Mouse (Mus musculus) heart, embryonic 14.5 days (tissue): ENCODE results near the gene Tshz2. TPM values are rescaled to one million over a fixed set of nuclear protein-coding genes. Genes with fewer than 3 reads are reported as not detected.
"Not testable (repeated sequence)": the region's sequence is repeated elsewhere in the genome, so short reads cannot be mapped to it uniquely, and the experiment has no call there.

ENCODE experiments used
- ATAC-seq: fragments of 200-750 bp; cut with Nextera tagmentation; 2 replicates; pipeline ENCODE4 v1.8.0; 2017; ENCODE audit warnings: low read depth, moderate TSS enrichment; ENCODE audit not compliant: insufficient number of reproducible peaks, insufficient read depth, low FRiP score
- H3K27ac ChIP-seq, 2 experiments: fragments of 200-500 bp in 1 of 2; fragments of 300-500 bp in 1 of 2; sonication (generic) in 1 of 2; replicated peaks in 1 of 2; 2 replicates each; pipeline ENCODE4 v1.5.1; 2012 to 2014; ENCODE audit warnings: low read depth in 2 of 2, low read length in 2 of 2, control low read depth in 1 of 2, mild to moderate bottlenecking in 1 of 2, mixed read lengths in 1 of 2; ENCODE audit not compliant: control insufficient read depth in 1 of 2, insufficient read depth in 1 of 2
- H3K27me3 ChIP-seq: fragments of 300-500 bp; sonication (generic); 2 replicates; pipeline ENCODE4 v1.6.1; 2014; ENCODE audit warnings: mild to moderate bottlenecking, low read length, control low read depth; ENCODE audit not compliant: control insufficient read depth, insufficient read depth
- H3K36me3 ChIP-seq: fragments of 300-500 bp; sonication (generic); 2 replicates; pipeline ENCODE4 v1.6.1; 2014; ENCODE audit warnings: mild to moderate bottlenecking, control low read depth, low read length, mixed read lengths; ENCODE audit not compliant: control insufficient read depth, insufficient read depth
- H3K4me1 ChIP-seq, 2 experiments: fragments of 200-500 bp in 1 of 2; fragments of 300-500 bp in 1 of 2; sonication (generic) in 1 of 2; 2 replicates each; pipeline ENCODE4 v1.6.1; 2012 to 2014; ENCODE audit warnings: low read length in 2 of 2, control low read depth in 1 of 2, mixed read lengths in 1 of 2; ENCODE audit not compliant: control insufficient read depth in 2 of 2, insufficient read depth in 2 of 2
- H3K4me2 ChIP-seq: fragments of 300-500 bp; sonication (generic); 2 replicates; pipeline ENCODE4 v1.6.1; 2014; ENCODE audit warnings: mild to moderate bottlenecking, low read length
- H3K4me3 ChIP-seq, 2 experiments: fragments of 200-500 bp in 1 of 2; fragments of 300-500 bp in 1 of 2; sonication (generic) in 1 of 2; 2 replicates each; pipeline ENCODE4 v1.5.1; 2012 to 2014; ENCODE audit warnings: low read length in 2 of 2, mild to moderate bottlenecking in 2 of 2, control low read depth in 1 of 2, low read depth in 1 of 2, moderate library complexity in 1 of 2; ENCODE audit not compliant: control insufficient read depth in 1 of 2, insufficient read depth in 1 of 2
- H3K9ac ChIP-seq: fragments of 300-500 bp; sonication (generic); 2 replicates; pipeline ENCODE4 v1.6.1; 2014; ENCODE audit warnings: mild to moderate bottlenecking, low read length
- H3K9me3 ChIP-seq: fragments of 300-500 bp; sonication (generic); 2 replicates; pipeline ENCODE4 v1.6.1; 2016; ENCODE audit warnings: low read length, control low read depth; ENCODE audit not compliant: control insufficient read depth
- WGBS: fragments of 180-500 bp; shearing (Covaris S2); extraction: QIAGEN DNeasy Blood & Tissue Kit; methylation state at CpG from one replicate; pipeline ENCODE4 v1.1.7; 2014; 5-methylcytosine and 5-hydroxymethylcytosine counted together
- polyA plus RNA-seq: library from polyadenylated mRNA; unstranded; fragments of >200 nt; fragmentation: Nextera tagmentation; extraction: Ambion mirVana; gene quantifications from 2 replicates; pipeline ENCODE4 v1.2.1, GENCODE M21; 2014

Tshz2 gene
- polyA plus RNA-seq, 1 experiment from 2014 or later = 3.4 TPM

- H3K9ac ChIP-seq = no peak overlapping the region
- 71% methylated on average over 5 of the region's 5 CpGs for WGBS
- no peaks in the 10 kb centered on the region for H3K36me3 ChIP-seq
- no peak overlapping the region for H3K4me2 ChIP-seq
- no peaks in the 10 kb centered on the region for H3K27me3 ChIP-seq
- no peaks in the 10 kb centered on the region for H3K4me1 ChIP-seq
- H3K27ac ChIP-seq = no peak overlapping the region
- H3K9me3 ChIP-seq = no peaks in the 10 kb centered on the region
- no peak for ATAC-seq
- H3K4me3 ChIP-seq = no peak overlapping the region
Measured at GRCm38 (mm10) chr2:169851606-169852005, 218.8 kb downstream of the Tshz2 start.

- 73% methylated on average over 11 of the region's 11 CpGs for WGBS
- H3K27me3 ChIP-seq = no peaks in the 10 kb centered on the region
- no peak for ATAC-seq
- no peaks in the 10 kb centered on the region for H3K9me3 ChIP-seq
- H3K4me1 ChIP-seq = no peaks in the 10 kb centered on the region
- no peaks in the 10 kb centered on the region for H3K36me3 ChIP-seq
- no peak overlapping the region for H3K27ac ChIP-seq
- H3K4me2 ChIP-seq = no peak overlapping the region
- H3K4me3 ChIP-seq = no peak overlapping the region
- H3K9ac ChIP-seq = no peak overlapping the region
Measured at GRCm38 (mm10) chr2:169854491-169854890, 221.7 kb downstream of the Tshz2 start.

- ATAC-seq, H3K36me3 ChIP-seq, H3K4me1 ChIP-seq, H3K4me2 ChIP-seq, H3K9me3 ChIP-seq, H3K27me3 ChIP-seq, H3K9ac ChIP-seq, H3K27ac ChIP-seq, H3K4me3 ChIP-seq: not testable (repeated sequence)
Measured at GRCm38 (mm10) chr2:169857041-169857440, 224.2 kb downstream of the Tshz2 start.

DNA sequence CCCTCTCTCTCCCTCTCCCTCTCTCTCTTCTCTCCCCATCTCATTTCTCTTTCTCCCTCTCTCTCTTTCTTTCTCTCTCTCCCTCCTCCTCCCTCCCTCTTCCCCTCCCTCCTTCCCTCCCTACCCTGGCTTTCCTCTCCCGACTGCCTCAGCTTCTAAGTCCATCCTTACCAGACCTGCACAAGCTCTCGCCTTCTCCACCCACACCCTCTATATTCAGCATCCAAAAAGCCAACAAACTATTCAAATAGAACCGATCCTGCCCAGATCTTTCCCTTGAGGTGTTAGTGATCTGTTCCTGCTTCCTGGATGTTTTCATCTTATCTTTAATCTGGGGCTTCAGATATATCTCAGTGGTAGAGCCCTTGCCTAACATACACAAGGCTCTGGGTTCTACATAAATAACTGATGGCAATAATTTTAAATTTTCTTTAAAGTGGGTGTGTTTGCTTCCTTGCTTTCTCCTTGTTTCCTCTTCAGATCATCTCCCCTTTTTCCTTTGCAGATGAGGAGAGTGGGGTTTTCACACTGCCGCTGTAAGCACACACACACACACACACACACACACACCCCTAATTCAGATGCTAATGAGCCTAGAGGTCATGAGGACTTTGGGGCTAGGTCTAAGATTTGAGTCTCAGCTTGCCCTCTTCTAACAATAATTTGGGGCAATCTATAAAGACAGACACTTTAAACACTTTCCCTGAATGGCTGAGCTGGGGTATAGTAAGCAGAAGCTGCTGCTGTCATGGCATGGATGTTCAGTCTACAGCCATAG is 226.5 kb downstream of the Tshz2 start:
- WGBS = 61% methylated on average over 4 of the region's 4 CpGs
- Histone ChIP-seq H3K9me3 (no peaks in the 10 kb centered on the region), H3K4me1 (peaks cover 3 to 4% of the 10 kb centered on the region in 2 experiments; a peak in 2 of 4 replicates), H3K4me2 (no peak overlapping the region), H3K9ac (no peak overlapping the region), H3K27me3 (no peaks in the 10 kb centered on the region; the same call in 1 of the 2 replicates), H3K27ac (no peak overlapping the region), H3K36me3 (no peaks in the 10 kb centered on the region), H3K4me3 (no peak overlapping the region)
- ATAC-seq = no peak

GRCm38 (mm10) chr2:169860895-169861294 is 228.1 kb downstream of the Tshz2 start:
- Histone ChIP-seq H3K9ac (no peak overlapping the region), H3K4me3 (no peak overlapping the region), H3K4me1 (peaks cover 3 to 4% of the 10 kb centered on the region in 2 experiments; a peak in 2 of 4 replicates), H3K36me3 (no peaks in the 10 kb centered on the region), H3K4me2 (no peak overlapping the region), H3K27ac (no peak overlapping the region), H3K9me3 (no peaks in the 10 kb centered on the region), H3K27me3 (no peaks in the 10 kb centered on the region; the same call in 1 of the 2 replicates)
- 69% methylated on average over 5 of the region's 5 CpGs for WGBS
- ATAC-seq = no peak

GRCm38 (mm10) chr2:169862701-169863100 is 229.9 kb downstream of the Tshz2 start:
- H3K9ac ChIP-seq = no peak overlapping the region
- H3K27me3 ChIP-seq = no peaks in the 10 kb centered on the region; the same call in 1 of the 2 replicates
- peaks cover 3 to 4% of the 10 kb centered on the region in 2 experiments; a peak in 2 of 4 replicates for H3K4me1 ChIP-seq
- no peak overlapping the region for H3K4me2 ChIP-seq
- no peak overlapping the region for H3K4me3 ChIP-seq
- 28% methylated on average over 6 of the region's 6 CpGs for WGBS
- H3K27ac ChIP-seq = no peak overlapping the region
- no peak for ATAC-seq
- no peaks in the 10 kb centered on the region for H3K36me3 ChIP-seq
- no peaks in the 10 kb centered on the region for H3K9me3 ChIP-seq

GRCm38 (mm10) chr2:169869468-169869867 is 236.7 kb downstream of the Tshz2 start:
- Histone ChIP-seq H3K9ac (no peak overlapping the region), H3K27ac (no peak overlapping the region), H3K36me3 (no peaks in the 10 kb centered on the region), H3K4me1 (peaks cover 0 to 2% of the 10 kb centered on the region in 2 experiments; a peak in 1 of 4 replicates), H3K9me3 (no peaks in the 10 kb centered on the region), H3K27me3 (no peaks in the 10 kb centered on the region), H3K4me2 (no peak overlapping the region), H3K4me3 (no peak overlapping the region)
- ATAC-seq = no peak
- WGBS = 79% methylated on average over 7 of the region's 7 CpGs

- 16% methylated on average over 5 of the region's 5 CpGs for WGBS
- Histone ChIP-seq H3K4me1 (peaks cover 0 to 2% of the 10 kb centered on the region in 2 experiments; a peak in 1 of 4 replicates), H3K27ac (no peak overlapping the region), H3K36me3 (no peaks in the 10 kb centered on the region), H3K27me3 (no peaks in the 10 kb centered on the region), H3K4me2 (no peak overlapping the region), H3K9me3 (no peaks in the 10 kb centered on the region), H3K4me3 (no peak overlapping the region), H3K9ac (no peak overlapping the region)
- ATAC-seq = no peak
Measured at GRCm38 (mm10) chr2:169870503-169870902, 237.7 kb downstream of the Tshz2 start.
